Mouse (Mus musculus) layer of hippocampus, adult 9-10 months (tissue): ENCODE results near the gene Arhgef1.
A peak's percentile ranks its signal among the peaks of the same experiment; 100 is the strongest.

Source experiments
- DNase-seq: peaks from one replicate; pipeline ENCODE4 v3.0.0; 2022; ENCODE audit warnings: low spot score

Gene Arhgef1

GRCm38 (mm10) chr7:24947316-24948048, 44.8 kb downstream of the Arhgef1 start:
- no peak for DNase-seq

DNA sequence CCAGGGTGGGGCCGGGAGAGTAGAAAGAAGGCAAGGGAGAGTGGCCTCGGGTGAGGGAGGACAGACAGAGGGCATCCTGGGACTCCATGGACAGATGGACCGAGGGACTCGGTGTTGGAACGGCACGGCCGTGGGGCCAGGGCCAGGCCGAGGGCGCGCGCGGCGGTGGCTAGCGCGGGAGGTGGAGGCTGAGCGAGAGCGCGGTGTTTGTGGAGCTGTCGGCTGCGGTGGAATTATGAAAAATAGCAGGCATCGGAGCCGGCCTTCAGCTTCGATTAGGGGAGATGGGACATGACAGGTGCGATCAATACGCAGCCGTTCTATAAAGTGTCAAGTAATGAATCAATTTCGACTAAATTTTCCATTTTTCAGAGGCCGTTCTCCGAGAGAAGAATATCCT, 46.1 kb downstream of the Arhgef1 start:
- no peak for DNase-seq

DNA sequence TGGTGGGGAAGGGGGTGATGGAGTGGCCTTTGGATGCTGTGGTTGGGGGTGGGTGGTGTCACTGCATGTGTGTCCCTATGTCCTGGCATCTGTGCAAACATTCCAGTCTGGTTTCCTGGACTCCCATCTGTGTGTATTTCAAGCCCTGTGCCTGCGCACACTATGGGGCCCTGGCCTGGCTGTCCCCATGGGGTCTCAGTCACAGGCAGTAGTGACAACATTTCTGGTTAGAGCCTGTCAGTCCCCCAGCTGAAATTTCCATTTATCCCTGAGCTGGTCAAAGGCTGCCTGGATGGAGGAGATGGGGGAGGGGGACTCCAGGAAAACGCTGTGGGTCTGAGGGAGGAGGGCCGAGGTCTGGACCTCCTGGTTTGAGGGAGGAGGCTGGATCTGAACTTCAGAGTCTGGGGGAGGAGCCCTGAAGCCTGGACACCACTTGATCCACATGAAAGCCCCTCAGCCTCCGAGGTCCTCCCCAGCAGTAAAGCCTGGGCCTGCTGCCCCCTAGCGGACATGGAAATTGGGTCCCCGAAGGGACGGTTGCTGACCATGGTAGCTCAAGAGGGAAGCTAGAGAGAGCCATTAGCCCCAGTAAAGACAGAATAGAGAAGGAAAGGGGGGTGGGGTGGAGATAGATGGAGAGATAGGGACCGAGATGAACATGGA, 47.4 kb downstream of the Arhgef1 start:
- DNase-seq, result no peak

- no peak for DNase-seq
These were observed 51.3 kb downstream of the Arhgef1 start for GRCm38 (mm10) chr7:24953966-24954365.

DNA sequence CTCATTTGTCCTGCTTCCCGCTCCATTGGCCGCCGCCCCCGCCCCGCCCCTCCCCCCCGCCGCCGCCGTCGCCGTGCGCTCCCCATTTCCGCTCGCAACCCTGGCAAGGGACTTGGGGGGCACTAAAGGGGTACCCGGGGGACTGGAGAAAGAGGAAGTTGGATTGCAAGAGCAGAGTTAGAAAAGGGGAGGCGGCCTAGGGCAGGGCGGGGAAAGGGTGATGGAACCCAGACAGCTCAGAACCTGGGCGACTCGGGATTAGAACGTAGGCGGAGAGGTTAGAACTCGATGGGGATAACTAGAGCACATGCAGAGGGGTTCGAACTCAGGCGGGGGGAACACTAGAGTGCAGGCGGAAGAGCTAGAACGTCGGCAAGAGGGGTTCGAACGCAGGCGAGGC, 51.7 kb downstream of the Arhgef1 start:
- no peak for DNase-seq

- no peak for DNase-seq
These were observed 52.5 kb downstream of the Arhgef1 start for GRCm38 (mm10) chr7:24955226-24955625.

DNA sequence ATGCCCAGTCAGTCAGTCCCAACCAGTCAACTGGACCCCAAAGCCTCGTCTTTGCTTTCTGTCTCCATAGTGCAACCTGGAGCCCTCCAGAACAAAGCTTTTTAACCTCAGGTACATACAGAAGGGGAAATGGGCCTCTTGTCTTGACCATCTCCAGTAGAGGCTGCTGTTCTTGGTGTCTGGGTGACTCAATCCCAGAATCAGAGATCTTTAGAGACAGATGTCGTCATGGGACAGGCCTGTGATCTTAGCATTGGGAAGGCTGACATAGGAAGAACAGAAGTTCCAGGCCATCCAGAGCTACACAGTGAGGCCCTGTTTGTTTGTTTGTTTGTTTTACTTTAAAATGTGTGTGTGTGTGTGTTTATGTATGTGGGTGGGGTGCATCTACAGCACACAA, 61.6 kb downstream of the Arhgef1 start:
- DNase-seq, result no peak

- peak; percentile 75 for DNase-seq
These were observed 62.3 kb downstream of the Arhgef1 start for GRCm38 (mm10) chr7:24964897-24965535.

DNA sequence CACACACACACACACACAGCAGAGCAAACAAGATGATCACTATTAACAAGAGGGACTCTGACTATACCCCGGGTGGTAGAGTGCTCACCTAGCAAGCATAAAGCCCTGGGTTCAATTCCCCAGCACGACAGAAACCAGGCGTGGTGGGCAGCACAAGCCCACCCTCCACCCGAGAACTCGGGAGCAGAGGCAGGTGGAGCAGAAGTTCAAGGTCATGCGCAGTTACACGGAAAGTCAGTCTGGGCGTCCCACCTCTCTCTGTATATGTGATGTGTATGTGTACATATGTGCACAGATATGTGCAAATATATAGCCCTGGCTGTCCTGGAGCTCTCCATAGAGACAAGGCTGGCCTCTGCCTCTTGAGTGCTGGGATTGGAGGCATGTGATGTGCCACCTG, 65.3 kb downstream of the Arhgef1 start:
- no peak for DNase-seq

- DNase-seq, result no peak
These were observed 65.8 kb downstream of the Arhgef1 start for GRCm38 (mm10) chr7:24968463-24968862.

DNA sequence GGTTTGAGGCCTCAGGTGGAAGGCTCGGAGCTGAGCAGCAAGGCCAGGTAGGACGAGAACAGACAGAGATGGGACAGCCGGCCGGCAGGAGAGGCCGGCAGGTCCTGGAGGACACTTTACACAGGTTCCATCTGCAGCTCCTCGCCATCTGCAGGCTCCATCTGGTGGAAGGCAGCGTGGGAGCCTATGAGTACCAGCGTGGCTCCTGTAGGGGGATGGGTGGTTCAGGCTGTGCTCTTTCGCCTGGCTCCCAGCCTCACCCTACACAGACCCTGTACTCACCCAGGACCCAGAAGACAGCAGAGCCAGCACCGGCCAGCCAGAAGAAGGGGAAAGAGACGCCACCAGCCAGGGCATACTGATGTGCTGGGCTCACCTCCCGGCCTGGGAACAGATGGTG, 67.1 kb downstream of the Arhgef1 start:
- no peak for DNase-seq

GRCm38 (mm10) chr7:24970341-24970740, 67.6 kb downstream of the Arhgef1 start:
- no peak for DNase-seq

GRCm38 (mm10) chr7:24971261-24971971, 68.7 kb downstream of the Arhgef1 start:
- peak; percentile 40 for DNase-seq

GRCm38 (mm10) chr7:24971972-24972893, 69.5 kb downstream of the Arhgef1 start, which contains the start of gene Rabac1:
Gene Rabac1 (minus strand): TSS chr7:24972754.
- DNase-seq, result peak; percentile 93

DNA sequence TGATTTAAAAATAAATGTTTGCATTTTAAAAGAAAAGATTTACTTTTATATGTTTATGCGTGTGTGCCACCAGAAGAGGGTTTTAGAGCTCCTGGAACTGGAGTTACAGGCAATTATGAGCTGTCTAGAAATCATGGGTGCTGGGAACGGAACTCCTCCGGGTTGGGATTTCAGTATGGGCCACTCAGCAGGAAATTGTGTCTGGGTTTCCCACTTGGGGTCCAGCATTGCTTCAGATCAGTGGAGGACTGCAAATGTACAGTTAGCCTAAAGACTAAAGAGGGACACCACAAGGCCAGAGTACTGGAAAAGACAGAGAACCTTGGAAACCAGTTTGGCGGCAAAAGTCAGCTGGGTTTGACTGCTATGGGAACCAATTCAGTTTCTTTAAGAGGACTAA, 70.5 kb downstream of the Arhgef1 start:
- no peak for DNase-seq

GRCm38 (mm10) chr7:24973902-24974301, 71.2 kb downstream of the Arhgef1 start:
- no peak for DNase-seq

DNA sequence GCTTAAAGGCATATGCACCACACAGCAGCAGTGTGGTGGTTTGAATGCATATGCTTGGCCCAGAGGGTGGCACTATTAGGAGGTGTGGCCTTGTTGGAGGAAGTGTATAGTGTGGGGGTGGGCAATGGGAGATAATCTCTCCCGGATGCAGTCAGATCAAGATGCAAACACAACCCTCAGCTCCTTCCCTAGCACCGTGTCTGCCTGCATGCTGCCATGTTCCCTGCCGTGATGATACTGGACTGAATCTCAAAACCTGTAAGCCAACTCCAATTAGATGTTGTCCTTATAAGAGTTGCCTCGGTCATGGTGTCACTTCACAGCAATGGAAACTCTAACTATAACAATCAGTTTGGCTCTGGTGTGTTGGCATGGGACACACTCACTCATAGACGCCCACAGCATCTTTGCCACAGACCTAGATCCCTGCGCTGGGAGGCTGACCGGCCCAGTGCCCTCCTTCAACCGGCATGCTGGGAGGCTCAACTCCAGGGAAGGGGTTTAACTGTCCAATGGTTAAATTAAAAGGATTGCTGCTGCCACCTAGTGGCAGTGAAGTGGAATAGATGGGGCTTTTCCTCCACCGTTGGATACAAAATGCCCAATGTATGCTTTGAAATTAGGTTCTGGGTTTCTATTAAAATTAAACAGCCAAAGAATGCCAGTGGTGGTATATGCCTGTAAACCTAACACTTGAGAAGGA, 72.3 kb downstream of the Arhgef1 start:
- no peak for DNase-seq
